Mouse (Mus musculus): ENCODE measurements around the gene Kif1a. TPM values are rescaled to one million over a fixed set of nuclear protein-coding genes. Genes with fewer than 3 reads are reported as not detected.
A peak's percentile ranks its signal among the peaks of the same experiment; 100 is the strongest.

The Kif1a gene
- polyA plus RNA-seq, 1 experiment = 0.49 TPM

GRCm38 (mm10) chr1:93012103-93012585, 89.6 kb downstream of the Kif1a start:
- no peak for DNase-seq (ENCODE audit: low read depth in 1 of 2, low spot score in 2 of 2)
- Histone ChIP-seq H3K36me3 (ENCODE audit: control insufficient read depth, insufficient read depth, low read length) (no peaks in the 10 kb centered on the region), H3K4me1 (ENCODE audit: control insufficient read depth, insufficient read depth, insufficient read length) (no peaks in the 10 kb centered on the region; the same call in 1 of the 2 replicates), H3K27ac (ENCODE audit: insufficient read depth, low read length) (no peak overlapping the region), H3K27me3 (ENCODE audit: control insufficient read depth, insufficient read depth, low read length) (no peaks in the 10 kb centered on the region), H3K4me3 (ENCODE audit: extremely low read depth, insufficient read depth, insufficient read length) (no peak overlapping the region)
- TF ChIP-seq POLR2A (IDR thresholded peaks at IDR 0.05; ENCODE audit: low read depth, low read length) (no peak), CTCF (IDR thresholded peaks at IDR 0.05; ENCODE audit: extremely low read depth, insufficient read depth, insufficient read length, insufficient replicate concordance) (no peak)
- whole genome bisulfite sequencing = 77% methylated on average over 7 of the region's 7 CpGs

GRCm38 (mm10) chr1:93010731-93011130, 91.0 kb downstream of the Kif1a start:
- Histone ChIP-seq H3K4me1 (ENCODE audit: control insufficient read depth, insufficient read depth, insufficient read length) (no peaks in the 10 kb centered on the region; the same call in 1 of the 2 replicates), H3K4me3 (ENCODE audit: extremely low read depth, insufficient read depth, insufficient read length) (no peak overlapping the region), H3K36me3 (ENCODE audit: control insufficient read depth, insufficient read depth, low read length) (no peaks in the 10 kb centered on the region), H3K27ac (ENCODE audit: insufficient read depth, low read length) (no peak overlapping the region), H3K27me3 (ENCODE audit: control insufficient read depth, insufficient read depth, low read length) (no peaks in the 10 kb centered on the region)
- TF ChIP-seq CTCF (IDR thresholded peaks at IDR 0.05; ENCODE audit: extremely low read depth, insufficient read depth, insufficient read length, insufficient replicate concordance) (peak; percentile 49; the same call in 1 of the 2 replicates), POLR2A (IDR thresholded peaks at IDR 0.05; ENCODE audit: low read depth, low read length) (no peak)
- 31% methylated on average over 3 of the region's 3 CpGs for WGBS
- no peak for DNase-seq (ENCODE audit: low read depth in 1 of 2, low spot score in 2 of 2)

GRCm38 (mm10) chr1:93009196-93009595, 92.6 kb downstream of the Kif1a start:
- H3K27me3 ChIP-seq (ENCODE audit: control insufficient read depth, insufficient read depth, low read length) = no peaks in the 10 kb centered on the region
- no peak for TF ChIP-seq CTCF (IDR thresholded peaks at IDR 0.05; ENCODE audit: extremely low read depth, insufficient read depth, insufficient read length, insufficient replicate concordance)
- TF ChIP-seq POLR2A (IDR thresholded peaks at IDR 0.05; ENCODE audit: low read depth, low read length) = no peak

GRCm38 (mm10) chr1:93006061-93006460, 95.7 kb downstream of the Kif1a start, which contains the start of gene Aqp12:
TSS of gene Aqp12 (plus strand) at chr1:93006334.
- Histone ChIP-seq H3K4me3 (ENCODE audit: extremely low read depth, insufficient read depth, insufficient read length) (no peak within 1 kb of the TSS), H3K27ac (ENCODE audit: insufficient read depth, low read length) (no peak within 1 kb of the TSS), H3K36me3 (ENCODE audit: control insufficient read depth, insufficient read depth, low read length) (no peaks in the 10 kb centered on the region), H3K27me3 (ENCODE audit: control insufficient read depth, insufficient read depth, low read length) (no peaks in the 10 kb centered on the region), H3K4me1 (ENCODE audit: control insufficient read depth, insufficient read depth, insufficient read length) (no peaks in the 10 kb centered on the region; the same call in 1 of the 2 replicates)
- 75% methylated on average over 7 of the region's 7 CpGs for WGBS
- no peak for DNase-seq (ENCODE audit: low read depth in 1 of 2, low spot score in 2 of 2)
- TF ChIP-seq POLR2A (IDR thresholded peaks at IDR 0.05; ENCODE audit: low read depth, low read length) (no peak), CTCF (IDR thresholded peaks at IDR 0.05; ENCODE audit: extremely low read depth, insufficient read depth, insufficient read length, insufficient replicate concordance) (no peak)

More at GRCm38 (mm10) chr1:93009196-93009595, 92.6 kb downstream of the Kif1a start:
- DNase-seq (ENCODE audit: low read depth in 1 of 2, low spot score in 2 of 2) = no peak
- H3K4me1 ChIP-seq (ENCODE audit: control insufficient read depth, insufficient read depth, insufficient read length) = no peaks in the 10 kb centered on the region; the same call in 1 of the 2 replicates
- H3K27ac ChIP-seq (ENCODE audit: insufficient read depth, low read length) = no peak overlapping the region
- H3K4me3 ChIP-seq (ENCODE audit: extremely low read depth, insufficient read depth, insufficient read length) = no peak overlapping the region
- H3K36me3 ChIP-seq (ENCODE audit: control insufficient read depth, insufficient read depth, low read length) = no peaks in the 10 kb centered on the region
- WGBS = 66% methylated on average over 4 of the region's 4 CpGs

GRCm38 (mm10) chr1:92992880-92993279, 108.9 kb downstream of the Kif1a start:
- WGBS = 88% methylated on average over 2 of the region's 2 CpGs
- no peak for TF ChIP-seq CTCF (IDR thresholded peaks at IDR 0.05; ENCODE audit: extremely low read depth, insufficient read depth, insufficient read length, insufficient replicate concordance)
- no peak for TF ChIP-seq POLR2A (IDR thresholded peaks at IDR 0.05; ENCODE audit: low read depth, low read length)
- DNase-seq (ENCODE audit: low read depth in 1 of 2, low spot score in 2 of 2) = no peak
- H3K27me3 ChIP-seq (ENCODE audit: control insufficient read depth, insufficient read depth, low read length) = no peaks in the 10 kb centered on the region
- H3K27ac ChIP-seq (ENCODE audit: insufficient read depth, low read length) = no peak overlapping the region
- H3K4me1 ChIP-seq (ENCODE audit: control insufficient read depth, insufficient read depth, insufficient read length) = no peaks in the 10 kb centered on the region
- no peak overlapping the region for H3K4me3 ChIP-seq (ENCODE audit: extremely low read depth, insufficient read depth, insufficient read length)
- H3K36me3 ChIP-seq (ENCODE audit: control insufficient read depth, insufficient read depth, low read length) = no peaks in the 10 kb centered on the region

DNA sequence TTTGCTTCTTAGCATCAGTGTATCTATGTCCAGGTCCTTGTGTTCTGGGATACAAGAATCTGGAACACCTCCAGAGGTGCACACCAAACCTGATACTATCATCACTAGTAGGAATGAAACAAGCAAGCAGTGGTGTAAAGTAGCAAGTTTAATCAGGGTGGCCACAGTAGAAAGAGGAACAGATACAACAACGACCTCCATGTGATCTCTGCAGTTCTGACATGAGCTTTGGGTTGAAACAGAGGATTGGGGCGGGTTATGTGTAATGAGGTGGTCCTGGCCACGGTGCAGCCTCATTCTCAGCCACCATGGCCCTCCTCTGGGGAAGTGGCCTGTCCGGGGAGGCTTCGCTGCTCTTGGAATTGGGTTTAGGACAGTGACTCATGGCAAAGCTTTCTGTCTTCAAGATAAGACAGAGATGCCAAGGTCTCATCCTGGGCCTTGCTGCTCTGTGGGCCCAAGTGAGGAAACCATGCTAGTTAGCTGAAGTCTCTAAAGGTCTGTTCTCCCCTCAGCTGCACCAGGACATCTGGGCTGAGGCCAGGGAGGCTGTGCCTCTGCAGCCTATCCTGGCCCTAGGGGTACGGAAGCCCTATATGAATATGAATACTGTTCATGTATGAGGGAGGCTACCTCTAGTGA, 109.4 kb downstream of the Kif1a start:
- TF ChIP-seq POLR2A (IDR thresholded peaks at IDR 0.05; ENCODE audit: low read depth, low read length) (no peak), CTCF (IDR thresholded peaks at IDR 0.05; ENCODE audit: extremely low read depth, insufficient read depth, insufficient read length, insufficient replicate concordance) (no peak)
- Histone ChIP-seq H3K36me3 (ENCODE audit: control insufficient read depth, insufficient read depth, low read length) (no peaks in the 10 kb centered on the region), H3K4me3 (ENCODE audit: extremely low read depth, insufficient read depth, insufficient read length) (no peak overlapping the region), H3K4me1 (ENCODE audit: control insufficient read depth, insufficient read depth, insufficient read length) (no peaks in the 10 kb centered on the region), H3K27ac (ENCODE audit: insufficient read depth, low read length) (no peak overlapping the region), H3K27me3 (ENCODE audit: control insufficient read depth, insufficient read depth, low read length) (no peaks in the 10 kb centered on the region)
- no peak for DNase-seq (ENCODE audit: low read depth in 1 of 2, low spot score in 2 of 2)
- 64% methylated on average over 6 of the region's 6 CpGs for WGBS

DNA sequence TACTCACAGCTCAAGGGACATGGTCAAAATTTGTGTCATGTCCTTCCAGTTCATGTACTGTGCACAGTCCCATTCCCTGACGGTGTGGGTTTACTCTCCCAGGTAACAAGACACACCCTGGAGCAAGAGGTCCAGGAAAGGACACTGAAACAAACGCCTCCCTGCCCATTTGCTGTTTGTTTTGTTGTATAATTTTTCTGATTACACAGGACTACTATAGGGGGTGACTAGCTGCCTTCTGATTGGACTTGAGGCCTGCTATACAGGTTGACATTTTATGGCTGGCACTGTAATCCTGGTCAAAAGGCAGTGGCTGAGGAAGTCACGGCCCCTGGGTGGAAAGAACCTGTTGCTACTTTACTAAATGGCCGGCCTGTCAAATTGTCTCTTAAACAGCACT, 111.9 kb downstream of the Kif1a start:
- 82% methylated on average over 4 of the region's 4 CpGs for WGBS

More for the DNA sequence above, 111.9 kb downstream of the Kif1a start:
- Histone ChIP-seq H3K4me3 (ENCODE audit: extremely low read depth, insufficient read depth, insufficient read length) (no peak overlapping the region), H3K27ac (ENCODE audit: insufficient read depth, low read length) (no peak overlapping the region), H3K27me3 (ENCODE audit: control insufficient read depth, insufficient read depth, low read length) (no peaks in the 10 kb centered on the region), H3K36me3 (ENCODE audit: control insufficient read depth, insufficient read depth, low read length) (no peaks in the 10 kb centered on the region), H3K4me1 (ENCODE audit: control insufficient read depth, insufficient read depth, insufficient read length) (no peaks in the 10 kb centered on the region)
- no peak for DNase-seq (ENCODE audit: low read depth in 1 of 2, low spot score in 2 of 2)
- TF ChIP-seq CTCF (IDR thresholded peaks at IDR 0.05; ENCODE audit: extremely low read depth, insufficient read depth, insufficient read length, insufficient replicate concordance) (no peak), POLR2A (IDR thresholded peaks at IDR 0.05; ENCODE audit: low read depth, low read length) (no peak)
